Mouse (Mus musculus): ENCODE measurements around the gene Slc35d3. TPM values are rescaled to one million over a fixed set of nuclear protein-coding genes. Genes with fewer than 3 reads are reported as not detected.
A peak's percentile ranks its signal among the peaks of the same experiment; 100 is the strongest.

Gene Slc35d3
- polyA plus RNA-seq, 1 experiment: 4.0 TPM

- no peak for TF ChIP-seq POLR2A (IDR thresholded peaks at IDR 0.05; ENCODE audit: extremely low read depth, insufficient read depth, low read length)
- TF ChIP-seq CTCF (IDR thresholded peaks at IDR 0.05; ENCODE audit: extremely low read depth, insufficient read depth, low read length): peak; percentile 61
- no peak overlapping the region for H3K27ac ChIP-seq (ENCODE audit: insufficient read depth, low read length)
- no peak overlapping the region for H3K4me3 ChIP-seq (ENCODE audit: insufficient read depth, low read length)
- H3K4me1 ChIP-seq (ENCODE audit: control insufficient read depth, insufficient read depth, low read length): no peaks in the 10 kb centered on the region
These were observed 39.7 kb downstream of the Slc35d3 start for GRCm38 (mm10) chr10:19811436-19812172.

DNA sequence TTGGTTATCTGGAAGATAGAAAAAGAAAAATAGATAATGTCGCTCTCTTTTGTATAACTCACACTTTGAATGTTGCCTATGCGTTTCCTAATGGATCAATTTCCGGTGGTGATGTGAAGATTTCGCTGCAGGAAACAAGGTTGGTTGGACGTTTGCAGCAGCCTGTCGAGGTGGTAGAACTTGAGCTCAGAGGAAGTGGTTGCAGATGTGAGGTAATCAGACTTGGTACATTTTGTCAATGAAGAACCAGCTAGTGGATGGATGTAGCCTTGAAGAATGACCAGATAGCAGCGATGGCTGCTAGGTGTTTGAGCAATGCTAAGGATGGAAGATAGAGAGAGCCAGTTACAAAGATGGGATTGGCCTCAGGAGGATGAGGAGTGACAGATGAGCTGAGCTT lies 46.5 kb downstream of the Slc35d3 start:
- Histone ChIP-seq H3K27ac (ENCODE audit: insufficient read depth, low read length) (no peak overlapping the region), H3K4me3 (ENCODE audit: insufficient read depth, low read length) (no peak overlapping the region), H3K4me1 (ENCODE audit: control insufficient read depth, insufficient read depth, low read length) (no peaks in the 10 kb centered on the region)
- TF ChIP-seq POLR2A (IDR thresholded peaks at IDR 0.05; ENCODE audit: extremely low read depth, insufficient read depth, low read length): no peak
- TF ChIP-seq CTCF (IDR thresholded peaks at IDR 0.05; ENCODE audit: extremely low read depth, insufficient read depth, low read length): no peak

DNA sequence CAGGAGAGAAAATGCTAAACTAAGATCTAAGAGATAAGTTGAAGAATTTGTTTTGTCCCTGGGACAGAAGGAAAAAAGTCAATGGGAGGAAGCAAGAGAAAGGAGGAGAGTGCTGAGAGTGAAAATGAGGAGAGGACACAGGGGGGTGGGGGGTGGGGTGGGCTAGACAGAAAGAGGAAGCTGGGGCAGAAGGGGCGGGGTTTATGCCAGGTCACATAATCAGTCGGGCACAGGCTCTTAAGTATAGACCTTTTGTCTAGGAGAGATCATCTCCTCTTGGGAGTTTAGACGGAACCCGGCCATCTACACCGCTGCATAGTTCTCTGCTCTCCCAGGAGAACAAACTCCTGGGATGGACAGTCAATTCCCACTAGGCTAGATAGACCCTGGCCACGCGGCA lies 48.3 kb downstream of the Slc35d3 start:
- no peaks in the 10 kb centered on the region for H3K4me1 ChIP-seq (ENCODE audit: control insufficient read depth, insufficient read depth, low read length)
- H3K27ac ChIP-seq (ENCODE audit: insufficient read depth, low read length): no peak overlapping the region
- no peak overlapping the region for H3K4me3 ChIP-seq (ENCODE audit: insufficient read depth, low read length)
- TF ChIP-seq CTCF (IDR thresholded peaks at IDR 0.05; ENCODE audit: extremely low read depth, insufficient read depth, low read length): no peak
- TF ChIP-seq POLR2A (IDR thresholded peaks at IDR 0.05; ENCODE audit: extremely low read depth, insufficient read depth, low read length): no peak

Other genes with a start within 250 kb of the Slc35d3 start
- not detected in 2 replicates for gene Il22ra2, start 229.5 kb downstream of the Slc35d3 start, polyA plus RNA-seq (2012; rRNA removed)
- gene Il20ra, start 138.9 kb downstream of the Slc35d3 start, polyA plus RNA-seq (2012; rRNA removed): 0.13 and 0.38 TPM in 2 replicates
- 35.4 and 35.8 TPM in 2 replicates for gene Pex7, start 56.2 kb upstream of the Slc35d3 start, polyA plus RNA-seq (2012; rRNA removed)
- gene Map3k5, start 83.0 kb upstream of the Slc35d3 start, polyA plus RNA-seq (2012; rRNA removed): 17.2 and 19.6 TPM in 2 replicates

Data from cortical plate, adult 2 months (tissue).